Mouse (Mus musculus) embryonic facial prominence, embryonic 15.5 days (tissue): Measurements from ENCODE around the gene Tmcc3. TPM values are rescaled to one million over a fixed set of nuclear protein-coding genes. Genes with fewer than 3 reads are reported as not detected.
"Not testable (repeated sequence)": the region's sequence is repeated elsewhere in the genome, so short reads cannot be mapped to it uniquely, and the experiment has no call there.

Source experiments
- ATAC-seq: fragments of 200-750 bp; cut with Nextera tagmentation; 2 replicates; pipeline ENCODE4 v1.8.0; 2017; ENCODE audit warnings: low read depth, moderate TSS enrichment; ENCODE audit not compliant: insufficient number of reproducible peaks, low FRiP score, low TSS enrichment
- H3K27ac ChIP-seq: fragments of 300-500 bp; sonication (generic); replicated peaks from 2 replicates; pipeline ENCODE4 v1.5.1; 2015; ENCODE audit warnings: mild to moderate bottlenecking, inconsistent platforms
- H3K27me3 ChIP-seq: fragments of 300-500 bp; sonication (generic); 2 replicates; pipeline ENCODE4 v1.6.1; 2015; ENCODE audit warnings: inconsistent platforms
- H3K36me3 ChIP-seq: fragments of 300-500 bp; sonication (generic); 2 replicates; pipeline ENCODE4 v1.6.1; 2015; ENCODE audit warnings: mild to moderate bottlenecking, inconsistent platforms
- H3K4me1 ChIP-seq: fragments of 300-500 bp; sonication (generic); 2 replicates; pipeline ENCODE4 v1.6.1; 2015; ENCODE audit warnings: inconsistent platforms
- H3K4me2 ChIP-seq: fragments of 300-500 bp; sonication (generic); replicated peaks from 2 replicates; pipeline ENCODE4 v1.6.1; 2015; ENCODE audit warnings: mild to moderate bottlenecking, inconsistent platforms
- H3K4me3 ChIP-seq: fragments of 300-500 bp; sonication (generic); replicated peaks from 2 replicates; pipeline ENCODE4 v1.5.1; 2015; ENCODE audit warnings: mild to moderate bottlenecking, inconsistent platforms
- H3K9ac ChIP-seq: fragments of 300-500 bp; sonication (generic); 2 replicates; pipeline ENCODE4 v1.6.1; 2015; ENCODE audit warnings: inconsistent platforms
- H3K9me3 ChIP-seq: fragments of 300-500 bp; sonication (generic); replicated peaks from 2 replicates; pipeline ENCODE4 v1.6.1; 2016; ENCODE audit warnings: inconsistent platforms
- WGBS: fragments of 180-500 bp; shearing (Covaris S2); methylation state at CpG from one replicate; pipeline ENCODE4 v1.1.7; 2015; 5-methylcytosine and 5-hydroxymethylcytosine counted together
- polyA plus RNA-seq: library from polyadenylated mRNA; unstranded; fragments of >200 nt; fragmentation: Nextera tagmentation; extraction: Ambion mirVana; gene quantifications from 2 replicates; pipeline ENCODE4 v1.2.1, GENCODE M21; 2015

Gene Tmcc3
- polyA plus RNA-seq, 1 experiment from 2014 or later, result 14.2 TPM

- Histone ChIP-seq H3K27ac (no peak overlapping the region), H3K4me1 (peaks cover 10% of the 10 kb centered on the region), H3K9ac (no peak overlapping the region), H3K4me3 (no peak overlapping the region), H3K36me3 (no peaks in the 10 kb centered on the region), H3K9me3 (no peaks in the 10 kb centered on the region), H3K4me2 (no peak overlapping the region), H3K27me3 (no peaks in the 10 kb centered on the region)
- 57% methylated on average over 12 of the region's 12 CpGs for WGBS
- no peak for ATAC-seq
Measured at GRCm38 (mm10) chr10:94572772-94573171, 261.0 kb downstream of the Tmcc3 start.

GRCm38 (mm10) chr10:94574451-94575333 is 262.9 kb downstream of the Tmcc3 start:
- Histone ChIP-seq H3K4me1 (peaks cover 8% of the 10 kb centered on the region), H3K36me3 (no peaks in the 10 kb centered on the region), H3K9ac (no peak overlapping the region), H3K9me3 (no peaks in the 10 kb centered on the region), H3K27ac (0 out of 2 replicates have a peak overlapping the region, but pooled peaks have one; percentile 9), H3K4me2 (no peak overlapping the region), H3K27me3 (no peaks in the 10 kb centered on the region), H3K4me3 (no peak overlapping the region)
- ATAC-seq, result no peak
- 72% methylated on average over 13 of the region's 13 CpGs for WGBS

- Histone ChIP-seq H3K9me3 (no peaks in the 10 kb centered on the region), H3K36me3 (no peaks in the 10 kb centered on the region), H3K4me2 (no peak overlapping the region), H3K27ac (no peak overlapping the region), H3K27me3 (no peaks in the 10 kb centered on the region), H3K4me1 (peaks cover 8% of the 10 kb centered on the region), H3K9ac (no peak overlapping the region), H3K4me3 (no peak overlapping the region)
- no peak for ATAC-seq
- WGBS, result 45% methylated on average over 8 of the region's 8 CpGs
Measured at GRCm38 (mm10) chr10:94575958-94576357, 264.2 kb downstream of the Tmcc3 start.

- Histone ChIP-seq H3K9me3 (no peaks in the 10 kb centered on the region), H3K4me3 (no peak overlapping the region), H3K27me3 (no peaks in the 10 kb centered on the region), H3K4me1 (peaks cover 8% of the 10 kb centered on the region), H3K36me3 (no peaks in the 10 kb centered on the region), H3K9ac (no peak overlapping the region), H3K27ac (no peak overlapping the region), H3K4me2 (no peak overlapping the region)
- ATAC-seq, result no peak
- 94% methylated on average over 15 of the region's 15 CpGs for WGBS
Measured at GRCm38 (mm10) chr10:94578870-94579269, 267.1 kb downstream of the Tmcc3 start.

GRCm38 (mm10) chr10:94581384-94581783 is 269.6 kb downstream of the Tmcc3 start:
- Histone ChIP-seq H3K36me3 (no peaks in the 10 kb centered on the region), H3K27ac (no peak overlapping the region), H3K9ac (no peak overlapping the region), H3K4me2 (no peak overlapping the region), H3K4me1 (peaks cover 8% of the 10 kb centered on the region; the same call in 1 of the 2 replicates), H3K27me3 (no peaks in the 10 kb centered on the region), H3K9me3 (no peaks in the 10 kb centered on the region), H3K4me3 (no peak overlapping the region)
- no peak for ATAC-seq
- 86% methylated on average over 3 of the region's 3 CpGs for WGBS

- no peak overlapping the region for H3K27ac ChIP-seq
- H3K4me1 ChIP-seq, result peaks cover 8% of the 10 kb centered on the region; the same call in 1 of the 2 replicates
- WGBS, result 54% methylated on average over 4 of the region's 4 CpGs
- H3K36me3 ChIP-seq, result no peaks in the 10 kb centered on the region
- no peaks in the 10 kb centered on the region for H3K9me3 ChIP-seq
- H3K4me3 ChIP-seq, result no peak overlapping the region
- no peak overlapping the region for H3K9ac ChIP-seq
- ATAC-seq, result no peak
- H3K4me2 ChIP-seq, result no peak overlapping the region
- H3K27me3 ChIP-seq, result no peaks in the 10 kb centered on the region
Measured at GRCm38 (mm10) chr10:94583714-94584113, 272.0 kb downstream of the Tmcc3 start.

- H3K4me3 ChIP-seq, result no peak overlapping the region
- WGBS, result 64% methylated on average over 17 of the region's 17 CpGs
- no peak overlapping the region for H3K27ac ChIP-seq
- H3K9me3 ChIP-seq, result no peaks in the 10 kb centered on the region
- H3K4me2 ChIP-seq, result no peak overlapping the region
- H3K36me3 ChIP-seq, result no peaks in the 10 kb centered on the region
- no peak overlapping the region for H3K9ac ChIP-seq
- no peaks in the 10 kb centered on the region for H3K27me3 ChIP-seq
- ATAC-seq, result no peak
- H3K4me1 ChIP-seq, result peaks cover 8% of the 10 kb centered on the region; the same call in 1 of the 2 replicates
Measured at GRCm38 (mm10) chr10:94584851-94585359, 273.2 kb downstream of the Tmcc3 start.

- Histone ChIP-seq H3K36me3 (no peaks in the 10 kb centered on the region), H3K27ac (no peak overlapping the region), H3K27me3 (no peaks in the 10 kb centered on the region), H3K4me1 (peaks cover 8% of the 10 kb centered on the region; the same call in 1 of the 2 replicates), H3K4me3 (no peak overlapping the region), H3K9ac (no peak overlapping the region), H3K9me3 (no peaks in the 10 kb centered on the region), H3K4me2 (no peak overlapping the region)
- WGBS, result 39% methylated on average over 8 of the region's 8 CpGs
- no peak for ATAC-seq
Measured at GRCm38 (mm10) chr10:94585819-94586218, 274.1 kb downstream of the Tmcc3 start.

- ATAC-seq, result no peak
- H3K9ac ChIP-seq, result no peak overlapping the region
- H3K4me2 ChIP-seq, result no peak overlapping the region
- H3K36me3 ChIP-seq, result no peaks in the 10 kb centered on the region
- peaks cover 8% of the 10 kb centered on the region; the same call in 1 of the 2 replicates for H3K4me1 ChIP-seq
- no peak overlapping the region for H3K27ac ChIP-seq
- H3K27me3 ChIP-seq, result no peaks in the 10 kb centered on the region
- H3K4me3 ChIP-seq, result no peak overlapping the region
- H3K9me3 ChIP-seq, result no peaks in the 10 kb centered on the region
- 73% methylated on average over 5 of the region's 5 CpGs for WGBS
Measured at GRCm38 (mm10) chr10:94588976-94589375, 277.2 kb downstream of the Tmcc3 start.

GRCm38 (mm10) chr10:94595705-94596104 is 284.0 kb downstream of the Tmcc3 start:
- no peaks in the 10 kb centered on the region for H3K27me3 ChIP-seq
- H3K9ac ChIP-seq, result no peak overlapping the region
- no peaks in the 10 kb centered on the region for H3K9me3 ChIP-seq
- ATAC-seq, result 0 out of 2 replicates have a peak, but pooled peaks have one; percentile 29
- no peaks in the 10 kb centered on the region for H3K4me1 ChIP-seq
- H3K4me2 ChIP-seq, result no peak overlapping the region
- H3K4me3 ChIP-seq, result no peak overlapping the region
- no peak overlapping the region for H3K27ac ChIP-seq
- WGBS, result 60% methylated on average over 9 of the region's 9 CpGs
- no peaks in the 10 kb centered on the region for H3K36me3 ChIP-seq

GRCm38 (mm10) chr10:94599846-94600245 is 288.1 kb downstream of the Tmcc3 start:
- not testable (repeated sequence) for H3K27me3 ChIP-seq, ATAC-seq, H3K27ac ChIP-seq, H3K4me1 ChIP-seq, H3K9ac ChIP-seq, H3K4me2 ChIP-seq, H3K36me3 ChIP-seq, H3K9me3 ChIP-seq, H3K4me3 ChIP-seq
- 84% methylated on average over 2 of the region's 2 CpGs for WGBS
